Mouse (Mus musculus): ENCODE measurements at regions not wholly inside any gene's neighbourhood (a gene's known extent, or its start where the extent isn't known, plus 50 kb on each side); places are given as distances from the start of the nearest gene placed in this dataset.

- Histone ChIP-seq H3K9ac (replicated peaks) (no peak overlapping the region), H3K4me1 (peaks cover 8% of the 10 kb centered on the region; the same call in 1 of the 2 replicates), H3K4me3 (no peak overlapping the region), H3K4me2 (replicated peaks) (no peak overlapping the region), H3K9me3 (no peaks in the 10 kb centered on the region), H3K27ac (replicated peaks) (no peak overlapping the region), H3K36me3 (no peaks in the 10 kb centered on the region), H3K27me3 (no peaks in the 10 kb centered on the region)
- no peak for ATAC-seq (replicated peaks)
- 87% methylated on average over 3 of the region's 3 CpGs for WGBS
These were observed 84.7 kb upstream of the Itprid2 start for GRCm38 (mm10) chr2:79550432-79550831.

GRCm38 (mm10) chr2:79552481-79552880 lies 82.7 kb upstream of the Itprid2 start:
- no peak overlapping the region for H3K9ac ChIP-seq (replicated peaks)
- no peak for ATAC-seq (replicated peaks)
- H3K9me3 ChIP-seq = no peaks in the 10 kb centered on the region
- no peak overlapping the region for H3K4me2 ChIP-seq (replicated peaks)
- H3K36me3 ChIP-seq = no peaks in the 10 kb centered on the region
- H3K4me1 ChIP-seq = peaks cover 8% of the 10 kb centered on the region; the same call in 1 of the 2 replicates
- H3K27ac ChIP-seq (replicated peaks) = no peak overlapping the region
- WGBS = 39% methylated on average over 5 of the region's 5 CpGs
- no peaks in the 10 kb centered on the region for H3K27me3 ChIP-seq
- H3K4me3 ChIP-seq = no peak overlapping the region

- WGBS = 81% methylated on average over 2 of the region's 2 CpGs
- ATAC-seq (replicated peaks) = no peak
- Histone ChIP-seq H3K4me3 (no peak overlapping the region), H3K4me1 (peaks cover 8% of the 10 kb centered on the region; the same call in 1 of the 2 replicates), H3K9me3 (no peaks in the 10 kb centered on the region), H3K9ac (replicated peaks) (no peak overlapping the region), H3K27me3 (no peaks in the 10 kb centered on the region), H3K4me2 (replicated peaks) (no peak overlapping the region), H3K36me3 (no peaks in the 10 kb centered on the region), H3K27ac (replicated peaks) (no peak overlapping the region)
These were observed 79.8 kb upstream of the Itprid2 start for GRCm38 (mm10) chr2:79555395-79555794.

GRCm38 (mm10) chr2:79557361-79557760 lies 77.8 kb upstream of the Itprid2 start:
- Histone ChIP-seq H3K36me3 (no peaks in the 10 kb centered on the region), H3K27me3 (no peaks in the 10 kb centered on the region), H3K4me1 (peaks cover 3% of the 10 kb centered on the region; the same call in 1 of the 2 replicates), H3K9me3 (no peaks in the 10 kb centered on the region), H3K4me2 (replicated peaks) (no peak overlapping the region), H3K27ac (replicated peaks) (no peak overlapping the region), H3K9ac (replicated peaks) (no peak overlapping the region), H3K4me3 (no peak overlapping the region)
- WGBS = 93% methylated on average over 3 of the region's 3 CpGs
- ATAC-seq (replicated peaks) = no peak

- H3K9ac ChIP-seq (replicated peaks) = no peak overlapping the region
- H3K4me1 ChIP-seq = peaks cover 9% of the 10 kb centered on the region; the same call in 1 of the 2 replicates
- H3K27ac ChIP-seq (replicated peaks) = no peak overlapping the region
- H3K4me3 ChIP-seq = no peak overlapping the region
- no peak overlapping the region for H3K4me2 ChIP-seq (replicated peaks)
- H3K9me3 ChIP-seq = no peaks in the 10 kb centered on the region
- WGBS = 4% methylated on average over 3 of the region's 3 CpGs
- ATAC-seq (replicated peaks) = no peak
- H3K36me3 ChIP-seq = no peaks in the 10 kb centered on the region
- H3K27me3 ChIP-seq = no peaks in the 10 kb centered on the region
These were observed 68.7 kb upstream of the Itprid2 start for GRCm38 (mm10) chr2:79566280-79566933.

GRCm38 (mm10) chr2:79567413-79567934 lies 67.7 kb upstream of the Itprid2 start:
- ATAC-seq (replicated peaks) = no peak
- Histone ChIP-seq H3K9ac (replicated peaks) (no peak overlapping the region), H3K36me3 (no peaks in the 10 kb centered on the region), H3K4me2 (replicated peaks) (no peak overlapping the region), H3K4me3 (no peak overlapping the region), H3K27me3 (no peaks in the 10 kb centered on the region), H3K27ac (replicated peaks) (no peak overlapping the region), H3K4me1 (peaks cover 9% of the 10 kb centered on the region; the same call in 1 of the 2 replicates), H3K9me3 (no peaks in the 10 kb centered on the region)
- WGBS = 38% methylated on average over 3 of the region's 3 CpGs

GRCm38 (mm10) chr2:79569663-79570062 lies 65.5 kb upstream of the Itprid2 start:
- no peak overlapping the region for H3K4me3 ChIP-seq
- ATAC-seq (replicated peaks) = no peak

GRCm38 (mm10) chr2:79571910-79572309 lies 63.2 kb upstream of the Itprid2 start:
- Histone ChIP-seq H3K9ac (replicated peaks) (no peak overlapping the region), H3K36me3 (no peaks in the 10 kb centered on the region), H3K27ac (replicated peaks) (no peak overlapping the region), H3K9me3 (no peaks in the 10 kb centered on the region), H3K27me3 (no peaks in the 10 kb centered on the region), H3K4me2 (replicated peaks) (no peak overlapping the region), H3K4me1 (0 out of 2 replicates have a peak, but pooled peaks cover 3% of the 10 kb centered on the region), H3K4me3 (no peak overlapping the region)
- WGBS = 88% methylated on average over 5 of the region's 5 CpGs
- ATAC-seq (replicated peaks) = no peak

More at GRCm38 (mm10) chr2:79569663-79570062, 65.5 kb upstream of the Itprid2 start:
- no peaks in the 10 kb centered on the region for H3K27me3 ChIP-seq
- H3K4me2 ChIP-seq (replicated peaks) = no peak overlapping the region
- H3K36me3 ChIP-seq = no peaks in the 10 kb centered on the region
- 95% methylated on average over 1 of the region's 1 CpGs for WGBS
- no peak overlapping the region for H3K9ac ChIP-seq (replicated peaks)
- no peak overlapping the region for H3K27ac ChIP-seq (replicated peaks)
- H3K4me1 ChIP-seq = peaks cover 9% of the 10 kb centered on the region; the same call in 1 of the 2 replicates
- H3K9me3 ChIP-seq = no peaks in the 10 kb centered on the region

GRCm38 (mm10) chr2:79575074-79575473 lies 60.1 kb upstream of the Itprid2 start:
- no peak overlapping the region for H3K4me2 ChIP-seq (replicated peaks)
- 77% methylated on average over 6 of the region's 6 CpGs for WGBS
- no peak overlapping the region for H3K9ac ChIP-seq (replicated peaks)
- no peaks in the 10 kb centered on the region for H3K9me3 ChIP-seq
- ATAC-seq (replicated peaks) = no peak
- no peaks in the 10 kb centered on the region for H3K27me3 ChIP-seq
- H3K36me3 ChIP-seq = no peaks in the 10 kb centered on the region
- no peak overlapping the region for H3K4me3 ChIP-seq
- H3K27ac ChIP-seq (replicated peaks) = no peak overlapping the region
- no peaks in the 10 kb centered on the region for H3K4me1 ChIP-seq

GRCm38 (mm10) chr2:79585022-79585774 lies 50.0 kb upstream of the Itprid2 start:
- no peaks in the 10 kb centered on the region for H3K27me3 ChIP-seq
- no peak overlapping the region for H3K4me3 ChIP-seq
- H3K36me3 ChIP-seq = no peaks in the 10 kb centered on the region
- no peak overlapping the region for H3K9ac ChIP-seq (replicated peaks)
- no peak overlapping the region for H3K4me2 ChIP-seq (replicated peaks)
- no peak for ATAC-seq (replicated peaks)
- no peaks in the 10 kb centered on the region for H3K4me1 ChIP-seq
- H3K9me3 ChIP-seq = no peaks in the 10 kb centered on the region
- no peak overlapping the region for H3K27ac ChIP-seq (replicated peaks)
- WGBS = 58% methylated on average over 7 of the region's 7 CpGs

Data from forebrain, embryonic 15.5 days (tissue).